Mouse (Mus musculus) forebrain, embryonic 13.5 days (tissue): ENCODE measurements around the gene Hmgb4. TPM values are rescaled to one million over a fixed set of nuclear protein-coding genes. Genes with fewer than 3 reads are reported as not detected.

ENCODE experiments used
- ATAC-seq: fragments of 200-750 bp; cut with Nextera tagmentation; 2 replicates; pipeline ENCODE4 v1.8.0; 2017
- H3K27ac ChIP-seq: fragments of 300-500 bp; sonication (generic); 2 replicates; pipeline ENCODE4 v1.5.1; 2015; ENCODE audit warnings: inconsistent platforms, mild to moderate bottlenecking, moderate library complexity
- H3K27me3 ChIP-seq: fragments of 300-500 bp; sonication (generic); 2 replicates; pipeline ENCODE4 v1.6.1; 2015; ENCODE audit warnings: mild to moderate bottlenecking, inconsistent platforms
- H3K36me3 ChIP-seq: fragments of 300-500 bp; sonication (generic); 2 replicates; pipeline ENCODE4 v1.6.1; 2015; ENCODE audit warnings: mild to moderate bottlenecking, inconsistent platforms; ENCODE audit not compliant: poor library complexity, severe bottlenecking
- H3K4me1 ChIP-seq: fragments of 300-500 bp; sonication (generic); 2 replicates; pipeline ENCODE4 v1.6.1; 2015; ENCODE audit warnings: inconsistent platforms
- H3K4me2 ChIP-seq: fragments of 300-500 bp; sonication (generic); 2 replicates; pipeline ENCODE4 v1.6.1; 2015; ENCODE audit warnings: inconsistent platforms, mild to moderate bottlenecking, moderate library complexity
- H3K4me3 ChIP-seq: fragments of 300-500 bp; sonication (generic); 2 replicates; pipeline ENCODE4 v1.5.1; 2015; ENCODE audit warnings: mild to moderate bottlenecking, inconsistent platforms
- H3K9ac ChIP-seq: fragments of 300-500 bp; sonication (generic); 2 replicates; pipeline ENCODE4 v1.6.1; 2015; ENCODE audit warnings: mild to moderate bottlenecking, inconsistent platforms
- H3K9me3 ChIP-seq: fragments of 300-500 bp; sonication (generic); replicated peaks from 2 replicates; pipeline ENCODE4 v1.6.1; 2016; ENCODE audit warnings: inconsistent platforms
- WGBS: fragments of 180-500 bp; shearing (Covaris S2); methylation state at CpG from one replicate; pipeline ENCODE4 v1.1.7; 2015; 5-methylcytosine and 5-hydroxymethylcytosine counted together
- polyA plus RNA-seq: library from polyadenylated mRNA; unstranded; fragments of >200 nt; fragmentation: Nextera tagmentation; extraction: Ambion mirVana; gene quantifications from 2 replicates; pipeline ENCODE4 v1.2.1, GENCODE M21; 2015

The Hmgb4 gene
- polyA plus RNA-seq, 1 experiment from 2014 or later: not detected

GRCm38 (mm10) chr4:128217991-128218595, 42.7 kb downstream of the Hmgb4 start:
- no peak overlapping the region for H3K4me2 ChIP-seq

More at GRCm38 (mm10) chr4:128217991-128218595, 42.7 kb downstream of the Hmgb4 start:
- no peak for ATAC-seq
- Histone ChIP-seq H3K27ac (no peak overlapping the region), H3K27me3 (no peaks in the 10 kb centered on the region), H3K9me3 (0 out of 2 replicates have a peak, but pooled peaks cover 6% of the 10 kb centered on the region), H3K9ac (no peak overlapping the region), H3K4me1 (0 out of 2 replicates have a peak, but pooled peaks cover 1% of the 10 kb centered on the region), H3K36me3 (no peaks in the 10 kb centered on the region), H3K4me3 (no peak overlapping the region)
- WGBS: 72% methylated on average over 13 of the region's 13 CpGs
